Mouse (Mus musculus): ENCODE measurements at regions not wholly inside any gene's neighbourhood (a gene's known extent, or its start where the extent isn't known, plus 50 kb on each side); places are given as distances from the start of the nearest gene placed in this dataset.

DNA sequence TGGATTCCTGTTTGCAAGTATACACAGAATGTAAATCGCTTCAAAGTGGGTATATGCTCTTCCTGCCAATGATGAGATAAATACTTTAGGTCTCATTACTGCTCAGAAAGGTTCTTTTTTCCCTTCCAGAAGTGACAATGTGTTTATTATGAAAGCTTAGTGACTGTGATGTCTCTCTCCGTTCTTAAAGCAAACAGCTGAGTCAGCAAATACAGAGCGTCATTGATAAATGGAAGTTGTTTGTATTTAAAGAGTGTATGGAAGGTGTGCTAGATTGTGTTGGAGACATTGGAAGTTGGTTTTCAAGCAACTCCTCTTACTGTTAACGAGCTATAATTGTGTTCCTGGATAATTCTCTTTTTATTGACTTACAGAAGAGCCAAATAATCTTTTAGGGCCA, 408.0 kb downstream of the Prr30 start:
- Histone ChIP-seq H3K36me3 (ENCODE audit: control insufficient read depth, insufficient read depth) (no peaks in the 10 kb centered on the region), H3K79me2 (ENCODE audit: control insufficient read depth, insufficient read depth) (no peaks in the 10 kb centered on the region), H3K79me3 (ENCODE audit: low read depth) (no peaks in the 10 kb centered on the region), H3K4me3 (ENCODE audit: insufficient read depth, poor library complexity, severe bottlenecking) (no peak overlapping the region), H3ac (ENCODE audit: control insufficient read depth, insufficient read length, low read depth) (no peak overlapping the region), H3K27me3 (ENCODE audit: control insufficient read depth, insufficient read depth, insufficient read length) (no peaks in the 10 kb centered on the region)
- no peak for TF ChIP-seq FOSL1 (IDR thresholded peaks at IDR 0.05; ENCODE audit: insufficient read depth, low read length, poor library complexity, severe bottlenecking)
- no peak for TF ChIP-seq USF1 (IDR thresholded peaks at IDR 0.05; ENCODE audit: low read depth)
- TF ChIP-seq CEBPB (IDR thresholded peaks at IDR 0.05; ENCODE audit: low read depth): no peak
- no peak for TF ChIP-seq CTCF (IDR thresholded peaks at IDR 0.05; ENCODE audit: control insufficient read depth, insufficient read depth, insufficient read length)
- no peak for TF ChIP-seq MYOG (IDR thresholded peaks at IDR 0.05; ENCODE audit: control insufficient read depth, extremely low read depth, insufficient read length)
- no peak for TF ChIP-seq MAX (IDR thresholded peaks at IDR 0.05)
- TF ChIP-seq MYOD1 (IDR thresholded peaks at IDR 0.05; ENCODE audit: control insufficient read depth, insufficient read length, low read depth): no peak

DNA sequence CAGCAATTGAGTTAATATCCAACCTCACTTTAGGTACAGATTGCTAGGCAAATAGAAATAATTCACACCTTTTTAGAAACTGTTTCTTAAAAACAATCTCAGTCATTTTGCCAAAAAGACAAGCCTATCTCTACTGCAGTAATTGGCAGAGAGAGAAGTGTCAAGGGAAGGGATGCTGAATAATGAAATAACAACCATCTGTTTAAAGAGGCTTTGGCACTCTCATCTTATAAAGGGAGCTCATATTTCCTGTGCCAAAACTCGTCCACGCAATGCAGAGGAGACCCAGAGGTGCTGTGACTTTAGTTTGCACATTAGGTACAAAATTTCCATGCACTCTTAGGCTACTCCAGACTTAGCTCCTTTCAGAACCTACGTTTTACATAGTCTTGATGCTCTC, 418.2 kb downstream of the Prr30 start:
- no peaks in the 10 kb centered on the region for H3K27me3 ChIP-seq (ENCODE audit: control insufficient read depth, insufficient read depth, insufficient read length)
- no peak for TF ChIP-seq CEBPB (IDR thresholded peaks at IDR 0.05; ENCODE audit: low read depth)
- TF ChIP-seq MYOG (IDR thresholded peaks at IDR 0.05; ENCODE audit: control insufficient read depth, extremely low read depth, insufficient read length): no peak
- TF ChIP-seq FOSL1 (IDR thresholded peaks at IDR 0.05; ENCODE audit: insufficient read depth, low read length, poor library complexity, severe bottlenecking): no peak
- TF ChIP-seq MAX (IDR thresholded peaks at IDR 0.05): no peak
- no peak for TF ChIP-seq MYOD1 (IDR thresholded peaks at IDR 0.05; ENCODE audit: control insufficient read depth, insufficient read length, low read depth)
- TF ChIP-seq CTCF (IDR thresholded peaks at IDR 0.05; ENCODE audit: control insufficient read depth, insufficient read depth, insufficient read length): no peak
- TF ChIP-seq USF1 (IDR thresholded peaks at IDR 0.05; ENCODE audit: low read depth): no peak
- no peak overlapping the region for H3K4me3 ChIP-seq (ENCODE audit: insufficient read depth, poor library complexity, severe bottlenecking)
- H3K79me3 ChIP-seq (ENCODE audit: low read depth): no peaks in the 10 kb centered on the region
- no peaks in the 10 kb centered on the region for H3K79me2 ChIP-seq (ENCODE audit: control insufficient read depth, insufficient read depth)
- no peaks in the 10 kb centered on the region for H3K36me3 ChIP-seq (ENCODE audit: control insufficient read depth, insufficient read depth)
- H3ac ChIP-seq (ENCODE audit: control insufficient read depth, insufficient read length, low read depth): no peak overlapping the region

DNA sequence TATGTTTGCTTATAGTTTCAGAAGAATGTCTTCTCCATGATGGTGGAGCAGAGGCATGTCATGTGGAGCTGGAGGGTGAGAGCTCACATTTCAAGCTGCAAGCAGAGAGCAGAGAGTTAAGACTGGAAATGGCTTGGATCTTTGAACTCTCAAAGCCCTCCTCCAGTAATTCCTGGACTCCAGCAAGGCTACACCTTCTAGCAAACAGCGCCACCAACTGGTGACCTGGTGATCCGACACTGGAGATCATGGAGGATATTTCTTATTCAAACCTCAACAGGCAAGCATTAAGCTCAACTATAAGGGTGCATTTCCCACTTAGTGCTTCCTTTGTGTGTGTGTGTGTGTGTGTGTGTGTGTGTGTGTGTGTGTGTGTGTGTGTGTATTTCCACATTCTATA, 446.2 kb downstream of the Prr30 start:
- Histone ChIP-seq H3K79me3 (ENCODE audit: low read depth) (no peaks in the 10 kb centered on the region), H3K4me3 (ENCODE audit: insufficient read depth, poor library complexity, severe bottlenecking) (no peak overlapping the region), H3K27me3 (ENCODE audit: control insufficient read depth, insufficient read depth, insufficient read length) (no peaks in the 10 kb centered on the region), H3ac (ENCODE audit: control insufficient read depth, insufficient read length, low read depth) (no peak overlapping the region), H3K79me2 (ENCODE audit: control insufficient read depth, insufficient read depth) (no peaks in the 10 kb centered on the region), H3K36me3 (ENCODE audit: control insufficient read depth, insufficient read depth) (no peaks in the 10 kb centered on the region)
- TF ChIP-seq CTCF (IDR thresholded peaks at IDR 0.05; ENCODE audit: control insufficient read depth, insufficient read depth, insufficient read length) (no peak), FOSL1 (IDR thresholded peaks at IDR 0.05; ENCODE audit: insufficient read depth, low read length, poor library complexity, severe bottlenecking) (no peak), MYOD1 (IDR thresholded peaks at IDR 0.05; ENCODE audit: control insufficient read depth, insufficient read length, low read depth) (no peak), MAX (IDR thresholded peaks at IDR 0.05) (no peak), USF1 (IDR thresholded peaks at IDR 0.05; ENCODE audit: low read depth) (no peak), MYOG (IDR thresholded peaks at IDR 0.05; ENCODE audit: control insufficient read depth, extremely low read depth, insufficient read length) (no peak), CEBPB (IDR thresholded peaks at IDR 0.05; ENCODE audit: low read depth) (no peak)

GRCm38 (mm10) chr14:100752746-100753145, 447.4 kb downstream of the Prr30 start:
- H3K36me3 ChIP-seq (ENCODE audit: control insufficient read depth, insufficient read depth): no peaks in the 10 kb centered on the region
- H3K79me2 ChIP-seq (ENCODE audit: control insufficient read depth, insufficient read depth): no peaks in the 10 kb centered on the region
- no peak for TF ChIP-seq MAX (IDR thresholded peaks at IDR 0.05)
- TF ChIP-seq USF1 (IDR thresholded peaks at IDR 0.05; ENCODE audit: low read depth): no peak
- TF ChIP-seq CEBPB (IDR thresholded peaks at IDR 0.05; ENCODE audit: low read depth): no peak
- TF ChIP-seq MYOG (IDR thresholded peaks at IDR 0.05; ENCODE audit: control insufficient read depth, extremely low read depth, insufficient read length): no peak
- no peak for TF ChIP-seq CTCF (IDR thresholded peaks at IDR 0.05; ENCODE audit: control insufficient read depth, insufficient read depth, insufficient read length)
- TF ChIP-seq MYOD1 (IDR thresholded peaks at IDR 0.05; ENCODE audit: control insufficient read depth, insufficient read length, low read depth): no peak
- no peaks in the 10 kb centered on the region for H3K79me3 ChIP-seq (ENCODE audit: low read depth)
- no peak overlapping the region for H3ac ChIP-seq (ENCODE audit: control insufficient read depth, insufficient read length, low read depth)
- H3K27me3 ChIP-seq (ENCODE audit: control insufficient read depth, insufficient read depth, insufficient read length): no peaks in the 10 kb centered on the region
- no peak overlapping the region for H3K4me3 ChIP-seq (ENCODE audit: insufficient read depth, poor library complexity, severe bottlenecking)

GRCm38 (mm10) chr14:100749737-100750541, 450.2 kb downstream of the Prr30 start:
- Histone ChIP-seq H3K4me3 (ENCODE audit: insufficient read depth, poor library complexity, severe bottlenecking) (no peak overlapping the region), H3K79me3 (ENCODE audit: low read depth) (no peaks in the 10 kb centered on the region), H3K36me3 (ENCODE audit: control insufficient read depth, insufficient read depth) (no peaks in the 10 kb centered on the region), H3K27me3 (ENCODE audit: control insufficient read depth, insufficient read depth, insufficient read length) (no peaks in the 10 kb centered on the region), H3ac (ENCODE audit: control insufficient read depth, insufficient read length, low read depth) (no peak overlapping the region), H3K79me2 (ENCODE audit: control insufficient read depth, insufficient read depth) (no peaks in the 10 kb centered on the region)
- TF ChIP-seq MYOD1 (IDR thresholded peaks at IDR 0.05; ENCODE audit: control insufficient read depth, insufficient read length, low read depth) (no peak), CTCF (IDR thresholded peaks at IDR 0.05; ENCODE audit: control insufficient read depth, insufficient read depth, insufficient read length) (no peak), MYOG (IDR thresholded peaks at IDR 0.05; ENCODE audit: control insufficient read depth, extremely low read depth, insufficient read length) (no peak), MAX (IDR thresholded peaks at IDR 0.05) (no peak), USF1 (IDR thresholded peaks at IDR 0.05; ENCODE audit: low read depth) (no peak), FOSL1 (IDR thresholded peaks at IDR 0.05; ENCODE audit: insufficient read depth, low read length, poor library complexity, severe bottlenecking) (no peak), CEBPB (IDR thresholded peaks at IDR 0.05; ENCODE audit: low read depth) (no peak)

Measured in C2C12 (cell line).